8 mouse cellular contexts compared by ENCODE assay signal in genomic region chr3:89613526-89614523, GRCm38 (mm10).
DNase-seq lines count a peak whose midpoint lies in the region; ATAC-seq and TF ChIP-seq lines count a peak whose summit lies in the region.

No protein-coding gene starts in this region.

- H3K27ac ChIP-seq in limb, embryonic 11.5 days (replicated peaks; ENCODE audit: low read depth, low read length), result 0 out of 2 replicates have a peak overlapping the region, but pooled peaks have one; percentile 14
- H3K27ac ChIP-seq in limb, embryonic 10.5 days, result no peak overlapping the region
- H3K27ac ChIP-seq in forebrain, embryonic 14.5 days (ENCODE audit: low read depth, low read length), result peak overlapping the region; percentile 76
- H3K27ac ChIP-seq in liver, postnatal 0 days (ENCODE audit: low read depth), result no peak overlapping the region

- 67% methylated on average over 18 of the region's 18 CpGs for WGBS in limb, embryonic 11.5 days
- 82% methylated on average over 18 of the region's 18 CpGs for WGBS in limb, embryonic 10.5 days
- 20% methylated on average over 18 of the region's 18 CpGs for WGBS in forebrain, embryonic 14.5 days
- 62% methylated on average over 18 of the region's 18 CpGs for WGBS in liver, postnatal 0 days (ENCODE audit: insufficient replicate concordance)

- DNase-seq in limb, embryonic 11.5 days (ENCODE audit: low spot score), result peak; percentile 40
- DNase-seq in limb, embryonic 10.5 days (ENCODE audit: low spot score), result no peak
- DNase-seq in forebrain, embryonic 14.5 days (ENCODE audit: low spot score), result peak; percentile 93
- DNase-seq in heart, postnatal 14 days, result peak; percentile 74 to 78
- peak; percentile 83 to 86 for DNase-seq in kidney, postnatal 36 days
- DNase-seq in liver, postnatal 0 days, result peak; percentile 56
- DNase-seq in retina, postnatal 7 days (ENCODE audit: low read depth, low spot score), result peak; percentile 32
- DNase-seq in thymus, postnatal 36 days, result no peak

- no peak overlapping the region for H3K9ac ChIP-seq in limb, embryonic 11.5 days (ENCODE audit: low read length)
- H3K9ac ChIP-seq in forebrain, embryonic 14.5 days (ENCODE audit: low read length), result peak overlapping the region; percentile 3; the same call in 1 of the 2 replicates
- H3K9ac ChIP-seq in liver, postnatal 0 days (replicated peaks), result no peak overlapping the region

- no peak overlapping the region for H3K4me2 ChIP-seq in limb, embryonic 11.5 days (ENCODE audit: low read depth, severe bottlenecking)
- no peak overlapping the region for H3K4me2 ChIP-seq in forebrain, embryonic 14.5 days (ENCODE audit: low read length)
- H3K4me2 ChIP-seq in liver, postnatal 0 days (ENCODE audit: low read depth, low read length), result no peak overlapping the region

- H3K36me3 ChIP-seq in limb, embryonic 11.5 days (ENCODE audit: control insufficient read depth, insufficient read depth, low read length), result no peaks in the 10 kb centered on the region
- no peaks in the 10 kb centered on the region for H3K36me3 ChIP-seq in limb, embryonic 10.5 days
- H3K36me3 ChIP-seq in forebrain, embryonic 14.5 days (ENCODE audit: control insufficient read depth, insufficient read depth, low read length), result peaks cover 3% of the 10 kb centered on the region; the same call in 1 of the 2 replicates
- H3K36me3 ChIP-seq in liver, postnatal 0 days (replicated peaks; ENCODE audit: insufficient read depth, low read length), result no peaks in the 10 kb centered on the region

- H3K9me3 ChIP-seq in limb, embryonic 11.5 days (ENCODE audit: control insufficient read depth, low read length), result no peaks in the 10 kb centered on the region
- H3K9me3 ChIP-seq in limb, embryonic 10.5 days (replicated peaks), result no peaks in the 10 kb centered on the region
- no peaks in the 10 kb centered on the region for H3K9me3 ChIP-seq in forebrain, embryonic 14.5 days (replicated peaks; ENCODE audit: control insufficient read depth, low read length)
- no peaks in the 10 kb centered on the region for H3K9me3 ChIP-seq in liver, postnatal 0 days (ENCODE audit: low read length)

- no peaks in the 10 kb centered on the region for H3K27me3 ChIP-seq in limb, embryonic 11.5 days (ENCODE audit: control insufficient read depth, insufficient read depth, low read length)
- no peaks in the 10 kb centered on the region for H3K27me3 ChIP-seq in limb, embryonic 10.5 days (ENCODE audit: low read depth, poor library complexity, severe bottlenecking)
- no peaks in the 10 kb centered on the region for H3K27me3 ChIP-seq in forebrain, embryonic 14.5 days (replicated peaks; ENCODE audit: control insufficient read depth, insufficient read depth, low read length)
- 0 out of 2 replicates have a peak, but pooled peaks cover 2% of the 10 kb centered on the region for H3K27me3 ChIP-seq in liver, postnatal 0 days (ENCODE audit: insufficient read depth, low read length)

- peaks cover 4% of the 10 kb centered on the region; the same call in 1 of the 2 replicates for H3K4me1 ChIP-seq in limb, embryonic 11.5 days (ENCODE audit: control insufficient read depth, insufficient read depth, low read length)
- peaks cover 3% of the 10 kb centered on the region; the same call in 1 of the 2 replicates for H3K4me1 ChIP-seq in limb, embryonic 10.5 days
- peaks cover 14% of the 10 kb centered on the region for H3K4me1 ChIP-seq in forebrain, embryonic 14.5 days (ENCODE audit: control insufficient read depth, insufficient read depth, low read length)
- H3K4me1 ChIP-seq in liver, postnatal 0 days (ENCODE audit: insufficient read depth), result no peaks in the 10 kb centered on the region; the same call in 1 of the 2 replicates

- TF ChIP-seq EP300 in liver, postnatal 0 days (IDR thresholded peaks at IDR 0.05; ENCODE audit: low read depth), result no peak

- ATAC-seq in limb, embryonic 11.5 days (ENCODE audit: insufficient number of reproducible peaks, low FRiP score, low TSS enrichment, low read depth), result no peak
- ATAC-seq in forebrain, embryonic 14.5 days, result peak; percentile 95
- no peak for ATAC-seq in liver, postnatal 0 days

- intact Hi-C loops in heart, postnatal 14 days (cut with DNase I), result no loop called here

- no peak for TF ChIP-seq CTCF in liver, postnatal 0 days (IDR thresholded peaks at IDR 0.05; ENCODE audit: low read depth)

- no peak overlapping the region for H3K4me3 ChIP-seq in limb, embryonic 11.5 days (ENCODE audit: low read depth, low read length)
- no peak overlapping the region for H3K4me3 ChIP-seq in limb, embryonic 10.5 days
- no peak overlapping the region for H3K4me3 ChIP-seq in forebrain, embryonic 14.5 days (ENCODE audit: low read depth, low read length)
- no peak overlapping the region for H3K4me3 ChIP-seq in liver, postnatal 0 days (ENCODE audit: low read depth, low read length)

Comparison
In these comparisons a context has a peak if more than half of its experiments do, and no peak if none do; other contexts are left out.
1. DNase-seq: peak in limb, embryonic 11.5 days (single experiment), forebrain, embryonic 14.5 days (single experiment), heart, postnatal 14 days (2 of 2), kidney, postnatal 36 days (2 of 2), liver, postnatal 0 days (single experiment) and retina, postnatal 7 days (single experiment); none in limb, embryonic 10.5 days (single experiment) and thymus, postnatal 36 days (0 of 2).
2. H3K27ac ChIP-seq: peak in limb, embryonic 11.5 days (single experiment) and forebrain, embryonic 14.5 days (single experiment); none in limb, embryonic 10.5 days (single experiment) and liver, postnatal 0 days (single experiment).